Mouse (Mus musculus): Measurements from ENCODE around the gene Fam241b. TPM values are rescaled to one million over a fixed set of nuclear protein-coding genes. Genes with fewer than 3 reads are reported as not detected.

Gene Fam241b
- polyA plus RNA-seq, 1 experiment = 0.30 TPM

DNA sequence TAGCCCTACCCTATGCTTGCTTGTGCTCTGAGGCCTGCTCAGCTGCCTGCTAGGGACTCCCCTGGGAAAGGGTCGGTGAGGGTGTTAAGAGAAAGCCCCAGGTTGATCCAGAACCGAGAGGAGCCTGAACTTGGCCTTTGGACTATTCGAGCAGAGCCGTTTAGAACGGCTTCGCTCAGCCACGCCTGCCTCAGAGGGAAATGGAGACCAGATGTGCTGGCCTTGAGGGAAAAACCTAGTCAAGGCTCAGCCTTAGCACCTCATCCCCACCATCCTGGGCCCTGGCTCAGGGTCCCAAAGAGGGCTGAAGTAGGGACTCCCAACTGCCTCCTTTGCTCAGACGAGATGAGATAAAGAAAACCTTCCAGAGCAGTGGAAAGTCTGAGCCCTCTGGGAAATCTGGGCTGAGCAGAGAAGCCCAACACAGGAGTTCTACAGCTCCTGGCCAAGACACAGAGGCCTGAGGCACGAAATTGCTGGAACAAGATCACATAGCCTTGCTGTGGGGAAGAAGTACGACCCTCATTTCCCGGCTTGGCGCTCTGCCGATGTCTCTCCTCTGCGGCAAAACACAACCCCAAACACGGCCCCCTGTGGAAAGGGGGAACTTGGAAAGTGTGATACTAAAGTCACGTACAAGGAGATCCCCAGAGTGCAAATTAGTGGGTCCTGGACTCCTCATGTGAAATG lies 83.4 kb downstream of the Fam241b start:
- H3K36me3 ChIP-seq (replicated peaks; ENCODE audit: low read length) = no peaks in the 10 kb centered on the region
- H3K27me3 ChIP-seq (replicated peaks) = peaks cover 71% of the 10 kb centered on the region
- no peaks in the 10 kb centered on the region for H3K9me3 ChIP-seq
- peaks cover 6% of the 10 kb centered on the region for H3K4me1 ChIP-seq
- no peak overlapping the region for H3K4me3 ChIP-seq (replicated peaks)
- TF ChIP-seq FLI1 (IDR thresholded peaks at IDR 0.05; ENCODE audit: low read length) (no peak), GATA1 (IDR thresholded peaks at IDR 0.05; ENCODE audit: borderline replicate concordance, low read length) (no peak)

DNA sequence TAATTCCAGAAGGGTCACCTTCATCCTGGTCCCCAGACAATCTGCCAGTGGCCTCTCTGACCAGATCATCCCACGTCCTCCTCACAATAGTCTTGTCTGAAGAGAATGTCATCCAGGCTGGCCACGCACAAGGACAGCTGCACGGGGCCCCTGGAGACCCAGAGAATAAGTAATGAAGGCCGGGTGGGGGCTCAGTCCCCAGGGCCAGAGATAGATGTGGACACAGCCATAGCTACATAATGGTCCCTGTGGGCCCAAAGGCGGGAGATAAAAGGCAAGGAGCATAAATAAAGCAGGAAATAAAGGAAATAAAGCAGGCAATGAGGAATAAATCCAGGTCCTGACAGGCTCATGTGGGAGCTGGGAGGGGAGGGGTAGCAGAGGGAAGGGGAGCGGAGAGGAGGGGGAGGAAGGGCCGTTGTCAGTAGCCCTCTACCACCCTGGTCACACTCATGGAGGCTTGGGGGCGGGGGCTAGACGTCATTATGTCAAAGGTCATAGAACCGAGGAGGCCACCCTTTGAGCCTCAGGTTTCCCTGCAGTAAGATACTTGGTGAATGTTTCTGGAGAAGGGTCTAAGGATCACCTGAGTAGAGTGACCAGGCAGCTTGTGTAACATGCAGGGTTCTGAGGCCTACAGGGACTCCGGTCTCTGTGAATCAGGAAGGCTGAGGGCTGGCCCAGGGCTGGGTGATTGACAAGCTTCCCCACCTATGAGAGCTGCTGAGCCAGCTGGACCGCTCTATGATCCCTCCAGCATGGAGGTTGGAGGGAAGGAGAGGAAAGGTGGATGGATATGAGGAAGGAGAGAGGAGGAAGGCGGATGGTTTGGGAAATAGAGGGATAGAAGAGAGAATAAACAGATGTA lies 85.0 kb downstream of the Fam241b start:
- Histone ChIP-seq H3K36me3 (replicated peaks; ENCODE audit: low read length) (no peaks in the 10 kb centered on the region), H3K4me1 (no peaks in the 10 kb centered on the region), H3K4me3 (replicated peaks) (no peak overlapping the region), H3K9me3 (no peaks in the 10 kb centered on the region), H3K27me3 (replicated peaks) (peaks cover 74% of the 10 kb centered on the region)
- no peak for TF ChIP-seq FLI1 (IDR thresholded peaks at IDR 0.05; ENCODE audit: low read length)
- no peak for TF ChIP-seq GATA1 (IDR thresholded peaks at IDR 0.05; ENCODE audit: borderline replicate concordance, low read length)

Other genes with a start within 250 kb of the Fam241b start
- gene Col13a1, start 164.8 kb downstream of the Fam241b start, polyA plus RNA-seq (2012; ENCODE audit: insufficient read depth, low replicate concordance) = not detected in 2 replicates
- not detected in 2 replicates for gene Neurog3, start 10.8 kb downstream of the Fam241b start, polyA plus RNA-seq (2012; ENCODE audit: insufficient read depth, low replicate concordance)
- not detected in 2 replicates for gene Tspan15, start 87.3 kb upstream of the Fam241b start, polyA plus RNA-seq (2012; ENCODE audit: insufficient read depth, low replicate concordance)
- gene Tacr2, start 108.5 kb upstream of the Fam241b start, polyA plus RNA-seq (2012; ENCODE audit: insufficient read depth, low replicate concordance) = not detected in 2 replicates
- gene Hk1, start 236.0 kb upstream of the Fam241b start, polyA plus RNA-seq (2012; ENCODE audit: insufficient read depth, low replicate concordance) = 509 and 816 TPM in 2 replicates

All from megakaryocyte, embryonic 14.5 days (primary cell).